Mouse (Mus musculus) forebrain, embryonic 16.5 days (tissue): ENCODE data around the gene Gm5565. TPM values are rescaled to one million over a fixed set of nuclear protein-coding genes. Genes with fewer than 3 reads are reported as not detected.
"Not testable (repeated sequence)": the region's sequence is repeated elsewhere in the genome, so short reads cannot be mapped to it uniquely, and the experiment has no call there.

Experiments
- ATAC-seq: fragments of 200-750 bp; cut with Nextera tagmentation; 2 replicates; pipeline ENCODE4 v1.8.0; 2017; ENCODE audit warnings: mild to moderate bottlenecking, moderate library complexity
- H3K27ac ChIP-seq: fragments of 300-500 bp; sonication (generic); 2 replicates; pipeline ENCODE4 v1.5.1; 2014; ENCODE audit warnings: low read length, control low read depth
- H3K27me3 ChIP-seq: fragments of 300-500 bp; sonication (generic); replicated peaks from 2 replicates; pipeline ENCODE4 v1.6.1; 2014; ENCODE audit warnings: low read length; ENCODE audit not compliant: control insufficient read depth, insufficient read depth
- H3K36me3 ChIP-seq: fragments of 300-500 bp; sonication (generic); 2 replicates; pipeline ENCODE4 v1.6.1; 2014; ENCODE audit not compliant: control insufficient read depth, insufficient read depth
- H3K4me1 ChIP-seq: fragments of 300-500 bp; sonication (generic); replicated peaks from 2 replicates; pipeline ENCODE4 v1.6.1; 2014; ENCODE audit warnings: low read length; ENCODE audit not compliant: control insufficient read depth, insufficient read depth
- H3K4me2 ChIP-seq: fragments of 300-500 bp; sonication (generic); 2 replicates; pipeline ENCODE4 v1.6.1; 2014; ENCODE audit warnings: mild to moderate bottlenecking, low read length, control low read depth
- H3K4me3 ChIP-seq: fragments of 300-500 bp; sonication (generic); replicated peaks from 2 replicates; pipeline ENCODE4 v1.5.1; 2014; ENCODE audit warnings: mild to moderate bottlenecking, low read length, control low read depth
- H3K9ac ChIP-seq: fragments of 300-500 bp; sonication (generic); replicated peaks from 2 replicates; pipeline ENCODE4 v1.6.1; 2014; ENCODE audit warnings: low read depth, low read length, control low read depth
- H3K9me3 ChIP-seq: fragments of 300-500 bp; sonication (generic); 2 replicates; pipeline ENCODE4 v1.6.1; 2016; ENCODE audit warnings: low read length; ENCODE audit not compliant: control insufficient read depth
- WGBS: fragments of 180-500 bp; shearing (Covaris S2); extraction: QIAGEN DNeasy Blood & Tissue Kit; methylation state at CpG from one replicate; pipeline ENCODE4 v1.1.7; 2014; 5-methylcytosine and 5-hydroxymethylcytosine counted together
- polyA plus RNA-seq: library from polyadenylated mRNA; unstranded; fragments of >200 nt; fragmentation: Nextera tagmentation; extraction: Ambion mirVana; gene quantifications from 2 replicates; pipeline ENCODE4 v1.2.1, GENCODE M21; 2015

Gene Gm5565
- polyA plus RNA-seq, 1 experiment from 2014 or later, result not detected

DNA sequence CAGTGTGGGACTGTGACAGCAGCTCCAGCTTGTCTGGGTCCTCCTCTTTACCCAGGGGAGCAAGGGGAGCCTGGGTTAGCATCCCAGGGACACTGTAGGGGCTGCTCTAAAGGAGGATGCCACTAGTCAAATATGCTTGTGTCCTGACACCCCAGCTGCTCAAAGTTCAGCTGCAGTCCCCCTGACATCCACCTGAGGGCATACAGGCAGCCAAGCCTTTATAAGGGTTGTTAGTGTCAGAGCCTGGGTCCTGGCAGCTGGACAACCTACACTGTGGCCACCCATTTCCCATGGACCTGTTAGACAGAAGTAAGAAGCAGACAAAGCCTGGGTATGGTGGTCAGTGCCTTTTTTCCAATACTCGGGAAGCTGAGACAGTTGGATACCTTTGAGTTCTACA lies 27.8 kb upstream of the Gm5565 start:
- WGBS, result 84% methylated on average over 1 of the region's 1 CpGs
- Histone ChIP-seq H3K27me3 (no peaks in the 10 kb centered on the region), H3K9me3 (no peaks in the 10 kb centered on the region), H3K36me3 (no peaks in the 10 kb centered on the region), H3K9ac (no peak overlapping the region), H3K4me2 (no peak overlapping the region), H3K27ac (no peak overlapping the region), H3K4me1 (no peaks in the 10 kb centered on the region), H3K4me3 (no peak overlapping the region)
- ATAC-seq, result no peak

DNA sequence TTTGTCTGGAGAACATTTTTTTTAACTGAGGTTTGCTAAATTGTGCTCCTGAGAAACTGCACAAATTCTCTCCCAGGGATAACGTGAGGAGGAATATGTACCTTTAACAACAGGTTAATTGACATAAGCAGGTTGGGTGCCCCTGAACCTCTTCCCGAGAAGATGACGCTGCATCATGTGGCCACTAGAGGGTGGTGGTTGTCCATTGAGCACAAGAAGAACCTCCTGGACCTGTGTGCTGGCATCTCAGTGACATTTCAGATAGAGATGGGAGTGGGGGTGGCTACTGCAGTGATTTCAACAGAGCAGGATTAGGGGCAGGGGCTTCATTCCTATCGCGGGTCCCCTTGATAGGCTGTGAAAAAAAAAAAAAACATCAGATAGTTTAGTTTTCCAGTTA lies 27.1 kb upstream of the Gm5565 start:
- WGBS, result 28% methylated on average over 5 of the region's 5 CpGs
- H3K27me3 ChIP-seq, H3K4me3 ChIP-seq, H3K4me1 ChIP-seq, H3K9me3 ChIP-seq, H3K9ac ChIP-seq, H3K27ac ChIP-seq, H3K4me2 ChIP-seq, H3K36me3 ChIP-seq, ATAC-seq: not testable (repeated sequence)

DNA sequence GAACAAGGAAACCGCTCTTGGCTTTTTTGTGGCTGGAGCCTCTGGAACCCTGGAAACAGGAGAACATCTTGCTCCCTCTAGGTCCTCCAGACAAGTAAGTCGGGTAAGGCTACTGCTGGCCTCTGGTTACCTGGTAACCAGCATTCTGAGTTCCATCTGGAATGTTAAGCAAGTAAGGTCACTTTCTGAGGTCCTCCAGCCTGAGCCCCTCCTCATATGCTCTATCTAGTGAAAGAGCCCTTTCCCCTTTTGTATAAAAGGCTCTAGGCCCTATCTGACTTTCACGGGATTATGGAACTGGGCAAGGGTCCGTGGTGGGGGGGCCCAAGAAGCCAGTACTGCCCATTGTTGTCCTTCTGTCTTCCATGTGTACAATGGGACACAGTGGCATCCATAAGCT lies 24.9 kb upstream of the Gm5565 start, which contains the start of gene 1700001J03Rik:
Gene 1700001J03Rik (minus strand): TSS at position 101 of the 400 bp plus-strand sequence.
- 76% methylated on average over 4 of the region's 4 CpGs for WGBS
- not testable (repeated sequence) for ATAC-seq, H3K4me1 ChIP-seq

GRCm38 (mm10) chr5:146172744-146173143 lies 12.4 kb upstream of the Gm5565 start:
- H3K27ac ChIP-seq, H3K9me3 ChIP-seq, H3K9ac ChIP-seq, H3K4me3 ChIP-seq, H3K27me3 ChIP-seq, H3K4me2 ChIP-seq, ATAC-seq, H3K36me3 ChIP-seq, H3K4me1 ChIP-seq: not testable (repeated sequence)
- WGBS, result 72% methylated on average over 4 of the region's 4 CpGs

More for the DNA sequence above, 24.9 kb upstream of the Gm5565 start, which contains the start of gene 1700001J03Rik:
- H3K4me2 ChIP-seq, H3K27ac ChIP-seq, H3K9ac ChIP-seq, H3K36me3 ChIP-seq, H3K4me3 ChIP-seq, H3K27me3 ChIP-seq, H3K9me3 ChIP-seq: not testable (repeated sequence)

GRCm38 (mm10) chr5:146170621-146171020 lies 10.3 kb upstream of the Gm5565 start, which contains the start of gene Gm6309:
Gene Gm6309 (minus strand): TSS chr5:146170721.
- ATAC-seq, H3K9me3 ChIP-seq: not testable (repeated sequence)

DNA sequence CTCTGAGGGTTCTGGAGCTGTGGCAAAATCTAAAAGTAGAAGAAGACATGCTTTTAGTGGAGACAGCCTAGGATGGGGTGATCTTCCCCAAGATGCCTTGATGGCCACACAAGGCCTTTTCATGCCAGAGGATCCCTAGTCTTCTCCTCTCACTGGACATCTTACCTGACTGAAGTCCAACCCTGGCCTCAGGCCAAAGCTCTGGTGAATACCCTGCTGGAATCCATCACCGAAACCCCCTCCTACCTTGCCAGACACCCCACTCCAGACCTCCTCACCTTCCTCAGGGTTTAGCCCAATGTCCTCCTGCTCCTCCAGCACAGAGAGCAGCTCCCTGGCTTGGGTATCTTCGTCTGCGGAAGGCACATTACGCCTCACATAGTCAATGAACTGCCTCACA lies 2.0 kb downstream of the Gm5565 start:
- H3K27ac ChIP-seq, H3K4me1 ChIP-seq, H3K4me3 ChIP-seq, H3K9ac ChIP-seq, H3K36me3 ChIP-seq, ATAC-seq, H3K4me2 ChIP-seq, H3K27me3 ChIP-seq, H3K9me3 ChIP-seq: not testable (repeated sequence)
- WGBS, result 87% methylated on average over 4 of the region's 4 CpGs

More at GRCm38 (mm10) chr5:146170621-146171020, 10.3 kb upstream of the Gm5565 start, which contains the start of gene Gm6309:
- 78% methylated on average over 2 of the region's 2 CpGs for WGBS
- H3K27ac ChIP-seq, H3K4me3 ChIP-seq, H3K9ac ChIP-seq, H3K4me2 ChIP-seq, H3K27me3 ChIP-seq, H3K36me3 ChIP-seq, H3K4me1 ChIP-seq: not testable (repeated sequence)

DNA sequence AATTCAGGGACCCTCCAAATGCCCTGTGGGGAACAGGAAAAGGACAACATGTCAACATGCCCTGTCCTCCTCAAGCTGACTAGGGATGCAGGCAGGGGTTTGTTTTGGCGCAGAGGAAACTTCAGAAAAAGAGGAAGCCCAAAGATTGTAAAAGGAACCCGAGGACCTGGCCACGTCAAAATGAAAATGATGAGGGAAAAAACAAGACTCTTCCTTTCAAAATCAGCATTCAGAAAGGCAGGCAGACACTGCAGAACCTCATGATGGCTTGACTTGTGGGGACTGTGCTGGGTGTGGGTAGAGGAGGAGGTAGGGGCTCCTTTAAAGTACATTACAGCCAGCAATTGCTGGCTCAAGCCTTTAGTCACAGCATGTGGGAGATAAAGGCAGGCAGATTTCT lies 9.9 kb downstream of the Gm5565 start:
- peaks cover 2% of the 10 kb centered on the region; the same call in 1 of the 2 replicates for H3K9me3 ChIP-seq
- H3K27ac ChIP-seq, result no peak overlapping the region
- H3K4me1 ChIP-seq, result no peaks in the 10 kb centered on the region
- no peaks in the 10 kb centered on the region for H3K36me3 ChIP-seq
- no peak for ATAC-seq
- H3K9ac ChIP-seq, result no peak overlapping the region
- H3K27me3 ChIP-seq, result no peaks in the 10 kb centered on the region
- 80% methylated on average over 3 of the region's 3 CpGs for WGBS
- no peak overlapping the region for H3K4me3 ChIP-seq
- H3K4me2 ChIP-seq, result no peak overlapping the region

- H3K4me1 ChIP-seq, result no peaks in the 10 kb centered on the region
- H3K27ac ChIP-seq, result no peak overlapping the region
- peaks cover 2% of the 10 kb centered on the region; the same call in 1 of the 2 replicates for H3K9me3 ChIP-seq
- no peak overlapping the region for H3K4me3 ChIP-seq
- ATAC-seq, result no peak
- no peaks in the 10 kb centered on the region for H3K27me3 ChIP-seq
- H3K4me2 ChIP-seq, result no peak overlapping the region
- no peaks in the 10 kb centered on the region for H3K36me3 ChIP-seq
- no peak overlapping the region for H3K9ac ChIP-seq
- 40% methylated on average over 2 of the region's 2 CpGs for WGBS
Measured at GRCm38 (mm10) chr5:146147903-146148302, 12.4 kb downstream of the Gm5565 start.
